Mouse (Mus musculus) G1E (cell line): ENCODE measurements around the gene Tbc1d24.

ENCODE experiments used
- CTCF ChIP-seq: IDR thresholded peaks from 2 replicates; pipeline ENCODE4 v1.5.1; 2012; ENCODE audit warnings: low read depth, low read length, inconsistent platforms, mixed read lengths
- GATA1 ChIP-seq: IDR thresholded peaks from 2 replicates; pipeline ENCODE4 v1.6.1; 2012; ENCODE audit warnings: borderline replicate concordance, low read length, inconsistent platforms, mixed read lengths
- POLR2AphosphoS5 ChIP-seq: IDR thresholded peaks from 2 replicates; pipeline ENCODE4 v1.6.1; 2012; ENCODE audit warnings: low read depth, low read length, inconsistent platforms; ENCODE audit not compliant: insufficient replicate concordance

GRCm38 (mm10) chr17:24131570-24131969 lies 73.8 kb downstream of the Tbc1d24 start:
- no peak for TF ChIP-seq CTCF
- no peak for TF ChIP-seq GATA1
- no peak for TF ChIP-seq POLR2AphosphoS5
